Mouse (Mus musculus): ENCODE results near the gene Erich2. TPM values are rescaled to one million over a fixed set of nuclear protein-coding genes. Genes with fewer than 3 reads are reported as not detected.

The Erich2 gene
- total RNA-seq, 2 experiments from 2014 or later, result 0.21 to 0.50 TPM

- intact Hi-C loops (cut with DNase I), result loop anchor here (5.0 kb wide), 2 partner anchors 924 to 976 kb away; no protein-coding TSS in a partner anchor
- peak; percentile 59 to 63 for DNase-seq (ENCODE audit: low spot score in 2 of 2)
These were observed 52.6 kb downstream of the Erich2 start for GRCm38 (mm10) chr2:70561077-70561795.

- intact Hi-C loops (cut with DNase I), result loop anchor here (5.0 kb wide), 2 partner anchors 925 to 975 kb away; no protein-coding TSS in a partner anchor
- peak in 1 of 2 experiments; percentile 51 for DNase-seq (ENCODE audit: low spot score in 2 of 2)
These were observed 53.4 kb downstream of the Erich2 start for GRCm38 (mm10) chr2:70562011-70562491.

DNA sequence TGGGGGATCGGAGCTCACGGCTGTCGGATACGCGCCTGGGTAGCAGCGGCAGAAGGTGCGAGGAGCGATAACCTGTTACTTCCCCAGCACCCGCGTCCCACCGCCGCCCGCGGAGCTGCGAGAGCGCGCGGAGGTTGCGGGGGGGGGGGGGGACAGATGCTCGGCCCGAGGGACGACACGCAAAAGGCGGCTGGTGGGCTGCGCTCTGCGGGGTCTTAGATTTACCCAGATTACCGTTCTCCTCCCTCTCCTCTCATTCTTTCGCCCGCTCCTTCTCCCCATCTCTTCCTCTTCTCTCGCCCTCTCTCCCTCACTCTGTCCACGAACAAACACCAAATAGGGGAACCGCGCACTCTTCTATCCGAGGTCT lies 54.0 kb downstream of the Erich2 start:
- intact Hi-C loops (cut with DNase I), result loop anchor here (5.0 kb wide), 2 partner anchors 925 to 975 kb away; no protein-coding TSS in a partner anchor
- DNase-seq (ENCODE audit: low spot score in 2 of 2), result no peak

- intact Hi-C loops (cut with DNase I), result loop anchor here (5.0 kb wide), 2 partner anchors 926 to 974 kb away; no protein-coding TSS in a partner anchor
- DNase-seq (ENCODE audit: low spot score in 2 of 2), result no peak
These were observed 54.5 kb downstream of the Erich2 start for GRCm38 (mm10) chr2:70562981-70563671.

GRCm38 (mm10) chr2:70563721-70564645 lies 55.4 kb downstream of the Erich2 start:
- intact Hi-C loops (cut with DNase I), result loop anchor here (5.0 kb wide), 2 partner anchors 927 to 973 kb away; no protein-coding TSS in a partner anchor
- no peak for DNase-seq (ENCODE audit: low spot score in 2 of 2)

- DNase-seq (ENCODE audit: low spot score in 2 of 2), result no peak
- intact Hi-C loops (cut with DNase I), result loop anchor here (5.0 kb wide), 2 partner anchors 927 to 973 kb away; no protein-coding TSS in a partner anchor
These were observed 56.2 kb downstream of the Erich2 start for GRCm38 (mm10) chr2:70564646-70565315.

GRCm38 (mm10) chr2:70565651-70566602 lies 57.3 kb downstream of the Erich2 start:
- DNase-seq (ENCODE audit: low spot score in 2 of 2), result no peak
- intact Hi-C loops (cut with DNase I), result no loop called here

DNA sequence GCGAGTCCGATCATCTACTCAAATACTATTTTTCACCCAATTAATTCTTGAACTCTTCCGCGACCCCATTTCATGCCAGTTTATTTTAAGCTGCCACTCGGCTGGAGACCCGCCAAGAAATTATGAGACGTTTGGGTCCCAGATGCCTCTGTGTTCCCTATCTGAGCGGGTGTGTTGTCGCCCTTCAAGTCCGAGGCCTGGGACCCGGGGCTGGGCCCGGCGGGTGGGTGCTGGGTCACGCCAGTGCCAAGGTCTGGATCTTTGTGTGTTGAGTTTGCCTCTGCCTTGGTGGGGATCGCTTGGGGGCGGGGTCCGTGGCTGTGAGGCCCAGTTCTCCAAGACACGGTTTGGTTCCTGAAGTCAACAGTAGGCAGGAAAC lies 58.0 kb downstream of the Erich2 start:
- DNase-seq (ENCODE audit: low spot score in 2 of 2), result no peak
- intact Hi-C loops (cut with DNase I), result no loop called here

- no peak for DNase-seq (ENCODE audit: low spot score in 2 of 2)
- intact Hi-C loops (cut with DNase I), result no loop called here
These were observed 58.6 kb downstream of the Erich2 start for GRCm38 (mm10) chr2:70567071-70567681.

- intact Hi-C loops (cut with DNase I), result no loop called here
- DNase-seq (ENCODE audit: low spot score in 2 of 2), result no peak
These were observed 59.1 kb downstream of the Erich2 start for GRCm38 (mm10) chr2:70567682-70568077.

DNA sequence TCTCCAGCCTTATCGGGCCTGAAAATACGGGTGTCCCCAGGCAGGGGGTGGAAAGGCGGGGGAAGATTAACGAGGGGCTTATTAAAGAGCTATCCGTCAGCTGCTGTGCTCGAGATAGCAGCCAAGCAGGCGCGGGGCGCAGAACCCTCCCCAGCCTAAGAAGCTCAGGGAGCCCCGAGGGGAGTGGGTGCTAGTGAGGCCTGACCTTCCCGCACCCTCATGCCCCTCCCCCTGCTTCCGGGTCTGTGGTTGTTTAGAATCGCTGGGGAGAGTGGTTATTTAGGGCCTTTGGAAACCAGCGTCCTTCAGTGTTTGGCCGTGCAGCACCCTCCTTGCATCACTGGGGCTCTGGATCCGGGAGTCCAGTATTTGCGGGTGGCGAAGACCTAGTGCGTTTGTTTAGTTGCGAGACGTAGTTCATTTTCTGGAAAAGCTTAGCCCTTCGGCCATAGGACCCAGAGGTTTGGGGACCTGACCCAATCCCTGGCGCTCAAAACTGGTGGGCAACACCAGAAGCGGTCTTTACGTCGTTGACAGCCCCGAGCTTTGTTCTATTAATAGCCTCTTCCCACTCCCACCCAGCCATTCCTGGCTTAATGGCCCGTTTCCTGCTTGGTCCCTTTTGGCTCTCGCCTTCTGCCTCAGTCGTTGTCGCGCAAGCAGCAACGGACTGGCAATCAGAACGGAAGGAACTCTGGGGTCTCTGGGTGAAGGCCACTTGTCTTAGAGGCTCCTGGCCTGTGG lies 59.8 kb downstream of the Erich2 start:
- no peak for DNase-seq (ENCODE audit: low spot score in 2 of 2)
- intact Hi-C loops (cut with DNase I), result no loop called here

- DNase-seq (ENCODE audit: low spot score in 2 of 2), result no peak
- intact Hi-C loops (cut with DNase I), result no loop called here
These were observed 63.1 kb downstream of the Erich2 start for GRCm38 (mm10) chr2:70571698-70572097.

GRCm38 (mm10) chr2:70572251-70572650 lies 63.6 kb downstream of the Erich2 start:
- intact Hi-C loops (cut with DNase I), result no loop called here
- DNase-seq (ENCODE audit: low spot score in 2 of 2), result no peak

DNA sequence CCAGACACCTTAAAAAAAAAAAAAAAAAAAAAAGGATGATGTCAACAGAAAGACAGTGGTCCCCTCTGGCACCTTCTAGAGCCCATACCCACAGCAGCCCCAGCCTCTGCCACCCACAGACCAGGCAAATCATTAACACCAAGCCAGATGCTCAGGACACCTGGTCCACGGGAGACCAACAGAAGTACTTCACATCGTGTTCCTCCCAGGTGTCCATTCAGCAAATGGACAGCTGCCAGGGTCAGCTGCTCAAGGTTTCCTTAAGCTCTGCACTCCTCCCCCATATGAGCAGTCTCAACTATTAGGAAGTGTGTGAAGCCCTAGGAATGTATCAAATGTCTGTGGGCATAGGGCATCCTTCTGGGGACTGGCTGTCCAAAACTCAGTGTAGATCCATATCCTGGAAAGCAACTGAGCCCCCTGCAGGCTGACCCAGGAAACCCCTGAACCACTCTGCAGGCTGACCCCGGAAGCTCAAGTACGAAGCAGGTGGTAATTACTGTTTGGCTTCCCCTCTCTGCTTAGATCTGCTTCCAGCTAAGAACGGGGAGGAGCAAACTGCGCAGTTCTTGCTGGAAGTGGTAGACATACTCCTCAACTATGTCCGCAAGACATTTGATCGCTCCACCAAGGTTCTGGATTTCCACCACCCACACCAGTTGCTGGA lies 65.1 kb downstream of the Erich2 start:
- intact Hi-C loops (cut with DNase I), result no loop called here
- DNase-seq (ENCODE audit: low spot score in 2 of 2), result no peak

- DNase-seq (ENCODE audit: low spot score in 2 of 2), result no peak
- intact Hi-C loops (cut with DNase I), result no loop called here
These were observed 79.6 kb downstream of the Erich2 start for GRCm38 (mm10) chr2:70588200-70588599.
